Mouse (Mus musculus): ENCODE measurements around the gene 4931429L15Rik. TPM values are rescaled to one million over a fixed set of nuclear protein-coding genes. Genes with fewer than 3 reads are reported as not detected.
"Not testable (repeated sequence)": the region's sequence is repeated elsewhere in the genome, so short reads cannot be mapped to it uniquely, and the experiment has no call there.

The 4931429L15Rik gene
- polyA plus RNA-seq, 1 experiment from 2014 or later: not detected

- 0 out of 2 replicates have a peak, but pooled peaks cover 7% of the 10 kb centered on the region for H3K27me3 ChIP-seq (replicated peaks; ENCODE audit: control insufficient read depth, insufficient read depth, low read length)
- H3K9ac ChIP-seq (ENCODE audit: low read depth, low read length): no peak overlapping the region
- ATAC-seq: no peak
- H3K9me3 ChIP-seq (ENCODE audit: control insufficient read depth): no peaks in the 10 kb centered on the region
- H3K27ac ChIP-seq (ENCODE audit: low read depth, low read length): no peak overlapping the region
- no peak overlapping the region for H3K4me2 ChIP-seq (replicated peaks; ENCODE audit: low read depth)
- no peaks in the 10 kb centered on the region for H3K4me1 ChIP-seq (replicated peaks; ENCODE audit: control insufficient read depth, insufficient read depth, low read length)
- 50% methylated on average over 9 of the region's 9 CpGs for WGBS
- TF ChIP-seq CTCF (IDR thresholded peaks at IDR 0.05; ENCODE audit: low read depth): no peak
- no peak overlapping the region for H3K4me3 ChIP-seq (ENCODE audit: low read depth, low read length)
- no peaks in the 10 kb centered on the region for H3K36me3 ChIP-seq (ENCODE audit: control insufficient read depth, insufficient read depth)
Observed at GRCm38 (mm10) chr9:46350451-46350981, 30.7 kb upstream of the 4931429L15Rik start.

- TF ChIP-seq CTCF (IDR thresholded peaks at IDR 0.05; ENCODE audit: low read depth): no peak
- Histone ChIP-seq H3K9ac (ENCODE audit: low read depth, low read length) (no peak overlapping the region), H3K27me3 (replicated peaks; ENCODE audit: control insufficient read depth, insufficient read depth, low read length) (0 out of 2 replicates have a peak, but pooled peaks cover 4% of the 10 kb centered on the region), H3K36me3 (ENCODE audit: control insufficient read depth, insufficient read depth) (no peaks in the 10 kb centered on the region), H3K4me1 (replicated peaks; ENCODE audit: control insufficient read depth, insufficient read depth, low read length) (no peaks in the 10 kb centered on the region), H3K4me3 (ENCODE audit: low read depth, low read length) (no peak overlapping the region), H3K27ac (ENCODE audit: low read depth, low read length) (no peak overlapping the region), H3K4me2 (replicated peaks; ENCODE audit: low read depth) (no peak overlapping the region), H3K9me3 (ENCODE audit: control insufficient read depth) (no peaks in the 10 kb centered on the region)
- no peak for ATAC-seq
- 83% methylated on average over 4 of the region's 4 CpGs for WGBS
Observed at GRCm38 (mm10) chr9:46345887-46346665, 26.3 kb upstream of the 4931429L15Rik start.

GRCm38 (mm10) chr9:46339051-46339652 is 19.4 kb upstream of the 4931429L15Rik start:
- ATAC-seq: no peak
- H3K27ac ChIP-seq (ENCODE audit: low read depth, low read length): no peak overlapping the region
- 0 out of 2 replicates have a peak, but pooled peaks cover 5% of the 10 kb centered on the region for H3K27me3 ChIP-seq (replicated peaks; ENCODE audit: control insufficient read depth, insufficient read depth, low read length)
- no peak for TF ChIP-seq CTCF (IDR thresholded peaks at IDR 0.05; ENCODE audit: low read depth)
- H3K36me3 ChIP-seq (ENCODE audit: control insufficient read depth, insufficient read depth): no peaks in the 10 kb centered on the region
- whole genome bisulfite sequencing: 85% methylated on average over 4 of the region's 4 CpGs
- H3K9me3 ChIP-seq (ENCODE audit: control insufficient read depth): no peaks in the 10 kb centered on the region
- no peaks in the 10 kb centered on the region for H3K4me1 ChIP-seq (replicated peaks; ENCODE audit: control insufficient read depth, insufficient read depth, low read length)
- H3K4me2 ChIP-seq (replicated peaks; ENCODE audit: low read depth): no peak overlapping the region
- H3K4me3 ChIP-seq (ENCODE audit: low read depth, low read length): no peak overlapping the region
- H3K9ac ChIP-seq (ENCODE audit: low read depth, low read length): no peak overlapping the region

GRCm38 (mm10) chr9:46338384-46338783 is 18.6 kb upstream of the 4931429L15Rik start:
- 0 out of 2 replicates have a peak, but pooled peaks cover 6% of the 10 kb centered on the region for H3K27me3 ChIP-seq (replicated peaks; ENCODE audit: control insufficient read depth, insufficient read depth, low read length)
- H3K9me3 ChIP-seq (ENCODE audit: control insufficient read depth): no peaks in the 10 kb centered on the region
- H3K9ac ChIP-seq (ENCODE audit: low read depth, low read length): no peak overlapping the region
- no peak overlapping the region for H3K27ac ChIP-seq (ENCODE audit: low read depth, low read length)
- no peak overlapping the region for H3K4me2 ChIP-seq (replicated peaks; ENCODE audit: low read depth)
- no peak overlapping the region for H3K4me3 ChIP-seq (ENCODE audit: low read depth, low read length)
- no peak for ATAC-seq
- H3K36me3 ChIP-seq (ENCODE audit: control insufficient read depth, insufficient read depth): no peaks in the 10 kb centered on the region
- no peak for TF ChIP-seq CTCF (IDR thresholded peaks at IDR 0.05; ENCODE audit: low read depth)
- 63% methylated on average over 4 of the region's 4 CpGs for WGBS
- H3K4me1 ChIP-seq (replicated peaks; ENCODE audit: control insufficient read depth, insufficient read depth, low read length): no peaks in the 10 kb centered on the region

- Histone ChIP-seq H3K4me1 (replicated peaks; ENCODE audit: control insufficient read depth, insufficient read depth, low read length) (no peaks in the 10 kb centered on the region), H3K4me2 (replicated peaks; ENCODE audit: low read depth) (no peak overlapping the region), H3K4me3 (ENCODE audit: low read depth, low read length) (no peak overlapping the region), H3K36me3 (ENCODE audit: control insufficient read depth, insufficient read depth) (no peaks in the 10 kb centered on the region), H3K27ac (ENCODE audit: low read depth, low read length) (no peak overlapping the region), H3K27me3 (replicated peaks; ENCODE audit: control insufficient read depth, insufficient read depth, low read length) (0 out of 2 replicates have a peak, but pooled peaks cover 6% of the 10 kb centered on the region), H3K9ac (ENCODE audit: low read depth, low read length) (no peak overlapping the region), H3K9me3 (ENCODE audit: control insufficient read depth) (no peaks in the 10 kb centered on the region)
- TF ChIP-seq CTCF (IDR thresholded peaks at IDR 0.05; ENCODE audit: low read depth): no peak
- 14% methylated on average over 3 of the region's 3 CpGs for WGBS
- ATAC-seq: no peak
Observed at GRCm38 (mm10) chr9:46337852-46338291, 18.1 kb upstream of the 4931429L15Rik start.

GRCm38 (mm10) chr9:46337331-46337730 is 17.5 kb upstream of the 4931429L15Rik start:
- no peak for TF ChIP-seq CTCF (IDR thresholded peaks at IDR 0.05; ENCODE audit: low read depth)
- Histone ChIP-seq H3K27ac (ENCODE audit: low read depth, low read length) (no peak overlapping the region), H3K4me1 (replicated peaks; ENCODE audit: control insufficient read depth, insufficient read depth, low read length) (no peaks in the 10 kb centered on the region), H3K4me3 (ENCODE audit: low read depth, low read length) (no peak overlapping the region), H3K36me3 (ENCODE audit: control insufficient read depth, insufficient read depth) (no peaks in the 10 kb centered on the region), H3K9ac (ENCODE audit: low read depth, low read length) (no peak overlapping the region), H3K27me3 (replicated peaks; ENCODE audit: control insufficient read depth, insufficient read depth, low read length) (0 out of 2 replicates have a peak, but pooled peaks cover 6% of the 10 kb centered on the region), H3K9me3 (ENCODE audit: control insufficient read depth) (no peaks in the 10 kb centered on the region), H3K4me2 (replicated peaks; ENCODE audit: low read depth) (no peak overlapping the region)
- no peak for ATAC-seq
- 67% methylated on average over 7 of the region's 7 CpGs for WGBS

- H3K27ac ChIP-seq (ENCODE audit: low read depth, low read length); H3K4me2 ChIP-seq (replicated peaks; ENCODE audit: low read depth); H3K36me3 ChIP-seq (ENCODE audit: control insufficient read depth, insufficient read depth); H3K27me3 ChIP-seq (replicated peaks; ENCODE audit: control insufficient read depth, insufficient read depth, low read length); H3K4me1 ChIP-seq (replicated peaks; ENCODE audit: control insufficient read depth, insufficient read depth, low read length); H3K9me3 ChIP-seq (ENCODE audit: control insufficient read depth); ATAC-seq; H3K9ac ChIP-seq (ENCODE audit: low read depth, low read length); H3K4me3 ChIP-seq (ENCODE audit: low read depth, low read length): not testable (repeated sequence)
- 76% methylated on average over 12 of the region's 14 CpGs for WGBS
Observed at GRCm38 (mm10) chr9:46336294-46336693, 16.5 kb upstream of the 4931429L15Rik start.
